ENCODE assay signal across 1 mouse cellular context in the genomic region with DNA sequence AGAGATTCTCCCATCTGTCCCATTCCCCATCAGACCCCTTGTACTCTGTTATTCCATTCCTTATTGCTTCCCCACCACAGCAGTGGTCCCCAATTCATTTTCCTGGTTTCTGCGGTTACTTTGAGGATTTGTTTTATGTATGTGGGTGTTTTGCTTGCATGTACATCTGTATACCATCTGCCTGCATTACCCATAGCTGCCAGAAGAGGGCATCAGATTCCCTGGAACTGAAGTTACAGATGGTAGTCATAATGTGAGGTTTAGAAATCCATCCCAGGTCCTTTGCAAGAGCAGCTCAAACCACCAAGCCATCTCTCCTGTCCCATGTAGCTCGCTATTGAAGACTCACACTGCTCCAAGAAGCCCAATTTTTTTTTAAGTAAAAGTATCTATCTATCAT.
TF ChIP-seq lines count a peak whose summit lies in the region.

No protein-coding gene starts in this region.

TF ChIP-seq in MEL, 35 proteins besides CTCF, POLR2A, EP300 and RAD21:
- no peak for TF ChIP-seq CHD2 (IDR thresholded peaks at IDR 0.05; ENCODE audit: low read length)
- TF ChIP-seq RCOR1 (IDR thresholded peaks at IDR 0.05; ENCODE audit: low read depth, low read length), result no peak
- TF ChIP-seq MAX (IDR thresholded peaks at IDR 0.05; ENCODE audit: low read length), result no peak
- peak; percentile 90 for TF ChIP-seq SMC3 (IDR thresholded peaks at IDR 0.05; ENCODE audit: low read depth, low read length)
- peak; percentile 88 for TF ChIP-seq ZC3H11A (IDR thresholded peaks at IDR 0.05; ENCODE audit: low read depth, low read length)
- no peak for TF ChIP-seq UBTF (IDR thresholded peaks at IDR 0.05; ENCODE audit: borderline replicate concordance, insufficient read depth, low read depth, low read length)
- TF ChIP-seq USF1 (IDR thresholded peaks at IDR 0.05; ENCODE audit: low read depth, low read length), result no peak
- no peak for TF ChIP-seq ZKSCAN1 (IDR thresholded peaks at IDR 0.05; ENCODE audit: low read depth, low read length)
- no peak for TF ChIP-seq ZNF384 (IDR thresholded peaks at IDR 0.05; ENCODE audit: low read depth, low read length)
- TF ChIP-seq ELF1 (IDR thresholded peaks at IDR 0.05; ENCODE audit: low read depth, low read length), result no peak
- no peak for TF ChIP-seq BHLHE40 (IDR thresholded peaks at IDR 0.05; ENCODE audit: borderline replicate concordance, low read depth, low read length)
- TF ChIP-seq GABPA (IDR thresholded peaks at IDR 0.05; ENCODE audit: low read depth, low read length), result no peak
